Mouse (Mus musculus) thymus, adult 2 months (tissue): ENCODE results near the gene Zmiz1.

Source experiments
- CTCF ChIP-seq: fragments of 200-500 bp; IDR thresholded peaks from 2 replicates; pipeline ENCODE4 v1.5.1; 2012; ENCODE audit warnings: mild to moderate bottlenecking, control low read depth, low read length, moderate library complexity, borderline replicate concordance; ENCODE audit not compliant: control insufficient read depth, poor library complexity, insufficient read depth; ENCODE audit errors: extremely low read depth
- POLR2A ChIP-seq: fragments of 200-500 bp; IDR thresholded peaks from 2 replicates; pipeline ENCODE4 v1.6.1; 2012; ENCODE audit warnings: mild to moderate bottlenecking, low read length, control low read depth, moderate library complexity; ENCODE audit not compliant: control insufficient read depth, poor library complexity, insufficient read depth; ENCODE audit errors: extremely low read depth

- TF ChIP-seq CTCF (no peak), POLR2A (no peak)
Observed at GRCm38 (mm10) chr14:25577431-25577830, 118.4 kb downstream of the Zmiz1 start.
